In the genomic region with DNA sequence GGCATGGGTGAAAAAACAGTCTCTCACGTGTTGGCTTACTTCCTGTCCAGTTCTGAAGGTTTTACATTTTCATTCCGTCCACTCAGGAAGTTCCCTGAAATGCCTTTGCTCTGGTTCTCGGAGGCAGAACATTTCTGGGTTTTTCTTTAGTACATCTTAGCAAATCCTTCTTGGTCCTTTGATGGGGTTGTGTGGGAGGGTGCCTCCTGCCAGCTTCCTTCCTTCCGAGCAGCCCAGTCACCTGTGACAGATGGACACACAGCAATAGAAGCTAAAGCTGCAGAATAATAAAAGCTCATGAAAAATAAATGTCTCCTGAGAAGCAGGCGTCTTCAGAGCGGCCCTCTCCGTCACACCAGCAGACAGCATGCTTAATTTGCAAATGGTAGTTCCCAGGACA, we compare ENCODE assay signal across 16 mouse cellular contexts.
"Had no signal": no experiment of that assay in that cellular context is flagged by ENCODE, and none has a peak within 500 bp of the region (broad histone marks: within the 10 kb centered on the region; RNA-seq: fewer than 3 reads in every experiment).

No protein-coding gene starts in this region.

- DNase-seq: kidney, adult 11 months; kidney, adult 8-10 months; kidney, postnatal 10 days; kidney, postnatal 36 days; layer of hippocampus, postnatal 36 days; liver, embryonic 13.5 days; lung, adult 2 months; lung, postnatal 14 days; lung, postnatal 4 days; thymus, postnatal 25 days had no signal

- ATAC-seq: intestine, embryonic 15.5 days; midbrain, embryonic 15.5 days had no signal

- H3K27ac ChIP-seq: intestine, embryonic 15.5 days; kidney, embryonic 15.5 days; liver, embryonic 13.5 days; midbrain, embryonic 12.5 days; midbrain, embryonic 15.5 days; neural tube, embryonic 12.5 days; stomach, postnatal 0 days had no signal

- H3K9ac ChIP-seq: intestine, embryonic 15.5 days; kidney, embryonic 15.5 days; liver, embryonic 13.5 days; midbrain, embryonic 12.5 days; midbrain, embryonic 15.5 days; neural tube, embryonic 12.5 days had no signal

- H3K9me3 ChIP-seq: intestine, embryonic 15.5 days; kidney, embryonic 15.5 days; liver, embryonic 13.5 days; midbrain, embryonic 12.5 days; midbrain, embryonic 15.5 days; neural tube, embryonic 12.5 days had no signal

- H3K4me1 ChIP-seq: intestine, embryonic 15.5 days had no signal

- H3K4me3 ChIP-seq: intestine, embryonic 15.5 days; kidney, embryonic 15.5 days; liver, embryonic 13.5 days; midbrain, embryonic 12.5 days; midbrain, embryonic 15.5 days; neural tube, embryonic 12.5 days had no signal

- H3K27me3 ChIP-seq: intestine, embryonic 15.5 days; kidney, embryonic 15.5 days; liver, embryonic 13.5 days; midbrain, embryonic 12.5 days; midbrain, embryonic 15.5 days; neural tube, embryonic 12.5 days had no signal

- H3K4me2 ChIP-seq: intestine, embryonic 15.5 days; kidney, embryonic 15.5 days; liver, embryonic 13.5 days; midbrain, embryonic 12.5 days; midbrain, embryonic 15.5 days; neural tube, embryonic 12.5 days had no signal

- H3K36me3 ChIP-seq: intestine, embryonic 15.5 days; kidney, embryonic 15.5 days; liver, embryonic 13.5 days; midbrain, embryonic 12.5 days; midbrain, embryonic 15.5 days; neural tube, embryonic 12.5 days had no signal
